Mouse (Mus musculus): Measurements from ENCODE around the gene Edn3. TPM values are rescaled to one million over a fixed set of nuclear protein-coding genes. Genes with fewer than 3 reads are reported as not detected.
A peak's percentile ranks its signal among the peaks of the same experiment; 100 is the strongest.

The Edn3 gene
- 2.5 and 4.3 TPM in 2 replicates for polyA plus RNA-seq (2012; rRNA removed)

DNA sequence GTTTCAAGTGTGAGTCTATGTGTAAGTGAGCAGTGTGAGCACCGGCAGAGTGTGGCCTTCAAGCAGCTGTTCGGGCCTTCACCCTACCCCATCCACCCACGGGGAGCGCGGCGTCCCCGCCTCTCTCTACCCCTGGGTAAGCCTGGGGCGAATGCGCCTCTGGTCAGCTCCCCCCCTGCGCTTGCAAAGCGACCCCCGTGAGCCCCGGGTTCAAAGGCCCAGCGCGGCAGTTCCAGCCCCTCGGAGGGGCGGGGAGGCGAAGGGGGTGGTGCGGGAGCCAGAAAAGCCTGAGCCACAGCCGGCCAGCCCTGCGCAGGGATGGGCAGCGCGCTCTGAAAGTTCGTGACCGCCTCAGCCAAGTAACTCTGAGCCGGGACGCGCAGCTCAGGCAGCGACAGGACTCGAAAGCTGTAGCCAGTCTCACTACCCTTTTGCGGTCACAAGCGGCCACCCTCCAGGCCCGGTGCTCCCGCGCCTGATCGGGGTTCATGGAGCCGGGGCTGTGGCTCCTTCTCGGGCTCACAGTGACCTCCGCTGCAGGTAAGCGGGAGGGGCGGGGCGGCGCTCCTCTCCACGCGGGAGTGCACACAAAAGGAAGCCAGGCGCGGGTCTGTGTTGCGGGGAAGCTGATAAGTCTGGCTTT is at the start of gene Edn3:
Edn3 (plus strand) TSS at position 141 of the 643 bp plus-strand sequence.
- TF ChIP-seq CTCF (IDR thresholded peaks at IDR 0.05; ENCODE audit: borderline replicate concordance, extremely low read depth, insufficient read depth, insufficient read length) (no peak), POLR2A (IDR thresholded peaks at IDR 0.05; ENCODE audit: borderline replicate concordance, extremely low read depth, insufficient read depth, insufficient read length, poor library complexity, severe bottlenecking) (no peak)
- DNase-seq (ENCODE audit: low read depth): no peak

- no peak for DNase-seq (ENCODE audit: low read depth)
- TF ChIP-seq POLR2A (IDR thresholded peaks at IDR 0.05; ENCODE audit: borderline replicate concordance, extremely low read depth, insufficient read depth, insufficient read length, poor library complexity, severe bottlenecking) (no peak), CTCF (IDR thresholded peaks at IDR 0.05; ENCODE audit: borderline replicate concordance, extremely low read depth, insufficient read depth, insufficient read length) (no peak)
These were observed 48.4 kb upstream of the Edn3 start for GRCm38 (mm10) chr2:174712043-174712442.

- DNase-seq (ENCODE audit: low read depth): no peak
- TF ChIP-seq CTCF (IDR thresholded peaks at IDR 0.05; ENCODE audit: borderline replicate concordance, extremely low read depth, insufficient read depth, insufficient read length) (no peak), POLR2A (IDR thresholded peaks at IDR 0.05; ENCODE audit: borderline replicate concordance, extremely low read depth, insufficient read depth, insufficient read length, poor library complexity, severe bottlenecking) (no peak)
These were observed 44.5 kb upstream of the Edn3 start for GRCm38 (mm10) chr2:174715938-174716337.

- TF ChIP-seq POLR2A (IDR thresholded peaks at IDR 0.05; ENCODE audit: borderline replicate concordance, extremely low read depth, insufficient read depth, insufficient read length, poor library complexity, severe bottlenecking) (no peak), CTCF (IDR thresholded peaks at IDR 0.05; ENCODE audit: borderline replicate concordance, extremely low read depth, insufficient read depth, insufficient read length) (no peak)
- no peak for DNase-seq (ENCODE audit: low read depth)
These were observed 42.6 kb upstream of the Edn3 start for GRCm38 (mm10) chr2:174717857-174718256.

DNA sequence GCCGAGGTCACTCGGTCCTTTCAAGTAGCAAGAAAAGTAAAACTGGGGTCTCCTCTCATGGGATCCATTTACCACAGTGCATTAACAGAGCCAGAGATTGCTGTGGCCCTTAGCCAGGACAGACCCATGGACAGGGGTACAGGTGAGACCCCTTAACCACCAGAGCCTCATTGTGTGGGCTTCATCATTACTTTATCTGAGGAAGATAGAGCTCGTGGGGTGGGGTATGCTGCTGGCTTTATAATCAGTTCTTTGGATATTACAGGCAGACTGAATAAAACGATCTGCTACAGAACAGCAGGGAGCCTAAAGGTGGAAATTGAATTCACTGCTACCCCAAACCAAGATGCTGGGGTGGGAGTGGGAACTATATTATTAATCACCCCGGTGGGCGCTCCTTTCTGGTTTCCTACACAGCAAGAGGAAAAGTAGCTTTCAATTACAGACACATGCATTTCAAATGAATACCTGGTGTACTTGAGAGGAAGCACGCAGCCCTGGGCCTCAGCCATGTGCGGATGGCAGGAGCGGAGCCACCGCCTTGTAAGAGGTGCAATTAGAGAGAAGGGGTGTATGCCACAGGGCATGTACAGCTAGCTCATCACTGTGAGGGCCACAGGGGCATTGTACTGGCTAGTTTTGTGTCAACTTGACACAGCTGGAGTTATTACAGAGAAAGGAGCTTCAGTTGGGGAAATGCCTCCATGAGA is 33.1 kb upstream of the Edn3 start:
- DNase-seq (ENCODE audit: low read depth): peak; percentile 45

DNA sequence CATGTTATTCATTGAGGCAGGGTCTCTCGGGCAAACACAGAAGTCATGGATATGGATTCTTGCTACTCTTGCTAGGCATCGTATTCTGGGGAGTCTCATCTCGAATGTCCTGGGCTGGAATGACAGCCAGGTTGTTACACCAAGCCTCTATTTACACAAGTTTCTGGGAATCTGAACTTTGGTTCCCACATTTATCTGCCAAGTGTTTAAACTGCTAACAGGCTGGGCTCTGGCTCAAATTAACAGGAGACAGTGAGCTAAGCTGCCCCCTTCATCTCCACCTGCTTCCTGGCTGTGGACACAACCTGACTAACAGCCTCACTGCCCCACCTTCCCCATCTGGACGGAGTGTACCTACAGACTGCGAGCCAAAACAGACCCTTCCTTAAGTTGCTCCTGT is 28.5 kb upstream of the Edn3 start:
- no peak for DNase-seq (ENCODE audit: low read depth)
- TF ChIP-seq POLR2A (IDR thresholded peaks at IDR 0.05; ENCODE audit: borderline replicate concordance, extremely low read depth, insufficient read depth, insufficient read length, poor library complexity, severe bottlenecking): no peak

More for the DNA sequence above, 33.1 kb upstream of the Edn3 start:
- TF ChIP-seq CTCF (IDR thresholded peaks at IDR 0.05; ENCODE audit: borderline replicate concordance, extremely low read depth, insufficient read depth, insufficient read length) (no peak), POLR2A (IDR thresholded peaks at IDR 0.05; ENCODE audit: borderline replicate concordance, extremely low read depth, insufficient read depth, insufficient read length, poor library complexity, severe bottlenecking) (no peak)

GRCm38 (mm10) chr2:174735270-174735669 is 25.1 kb upstream of the Edn3 start:
- DNase-seq (ENCODE audit: low read depth): no peak
- no peak for TF ChIP-seq CTCF (IDR thresholded peaks at IDR 0.05; ENCODE audit: borderline replicate concordance, extremely low read depth, insufficient read depth, insufficient read length)
- TF ChIP-seq POLR2A (IDR thresholded peaks at IDR 0.05; ENCODE audit: borderline replicate concordance, extremely low read depth, insufficient read depth, insufficient read length, poor library complexity, severe bottlenecking): no peak

GRCm38 (mm10) chr2:174747182-174747581 is 13.2 kb upstream of the Edn3 start:
- no peak for DNase-seq (ENCODE audit: low read depth)
- TF ChIP-seq POLR2A (IDR thresholded peaks at IDR 0.05; ENCODE audit: borderline replicate concordance, extremely low read depth, insufficient read depth, insufficient read length, poor library complexity, severe bottlenecking) (no peak), CTCF (IDR thresholded peaks at IDR 0.05; ENCODE audit: borderline replicate concordance, extremely low read depth, insufficient read depth, insufficient read length) (no peak)

- TF ChIP-seq CTCF (IDR thresholded peaks at IDR 0.05; ENCODE audit: borderline replicate concordance, extremely low read depth, insufficient read depth, insufficient read length): no peak
- no peak for TF ChIP-seq POLR2A (IDR thresholded peaks at IDR 0.05; ENCODE audit: borderline replicate concordance, extremely low read depth, insufficient read depth, insufficient read length, poor library complexity, severe bottlenecking)
- DNase-seq (ENCODE audit: low read depth): no peak
These were observed 12.0 kb upstream of the Edn3 start for GRCm38 (mm10) chr2:174748381-174748780.

DNA sequence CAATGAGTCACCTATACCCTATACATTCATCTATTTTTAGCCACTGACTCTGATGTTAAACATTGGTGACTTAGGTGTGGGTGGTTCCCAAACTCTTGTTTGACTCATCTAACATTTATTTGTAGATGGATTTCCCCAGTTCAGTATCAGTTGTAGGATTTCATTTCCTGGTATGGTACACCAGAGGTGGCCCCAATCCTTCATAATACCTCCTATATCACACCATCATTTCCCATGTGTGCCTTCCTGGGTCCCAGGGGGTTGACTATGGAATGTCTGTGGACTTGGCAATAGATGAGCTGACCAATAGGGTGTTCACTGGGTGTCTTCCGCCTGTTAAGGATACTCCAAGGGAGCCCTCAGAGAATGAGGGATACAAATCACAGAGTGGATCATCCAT is 7.2 kb upstream of the Edn3 start:
- TF ChIP-seq POLR2A (IDR thresholded peaks at IDR 0.05; ENCODE audit: borderline replicate concordance, extremely low read depth, insufficient read depth, insufficient read length, poor library complexity, severe bottlenecking) (no peak), CTCF (IDR thresholded peaks at IDR 0.05; ENCODE audit: borderline replicate concordance, extremely low read depth, insufficient read depth, insufficient read length) (no peak)
- DNase-seq (ENCODE audit: low read depth): no peak

DNA sequence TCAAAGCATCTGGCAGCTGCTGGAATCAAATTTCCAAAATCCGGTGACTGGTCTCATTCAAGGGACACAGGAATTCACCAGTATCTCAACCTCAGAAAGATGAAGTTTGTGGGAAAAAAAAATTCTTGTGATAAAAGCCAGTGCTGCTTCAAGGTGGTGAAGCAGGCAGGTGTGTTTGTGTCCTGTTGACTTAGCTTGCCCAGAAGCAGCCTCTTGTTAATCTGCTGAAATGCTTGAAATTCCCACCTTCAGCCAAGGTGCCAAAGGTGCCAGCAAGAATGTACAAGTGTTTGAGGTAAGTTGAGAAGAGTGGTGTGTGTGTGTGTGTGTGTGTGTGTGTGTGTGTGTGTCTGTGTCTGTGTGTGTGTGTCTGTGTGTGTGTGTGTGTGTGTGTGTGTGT is 6.2 kb upstream of the Edn3 start:
- no peak for DNase-seq (ENCODE audit: low read depth)

DNA sequence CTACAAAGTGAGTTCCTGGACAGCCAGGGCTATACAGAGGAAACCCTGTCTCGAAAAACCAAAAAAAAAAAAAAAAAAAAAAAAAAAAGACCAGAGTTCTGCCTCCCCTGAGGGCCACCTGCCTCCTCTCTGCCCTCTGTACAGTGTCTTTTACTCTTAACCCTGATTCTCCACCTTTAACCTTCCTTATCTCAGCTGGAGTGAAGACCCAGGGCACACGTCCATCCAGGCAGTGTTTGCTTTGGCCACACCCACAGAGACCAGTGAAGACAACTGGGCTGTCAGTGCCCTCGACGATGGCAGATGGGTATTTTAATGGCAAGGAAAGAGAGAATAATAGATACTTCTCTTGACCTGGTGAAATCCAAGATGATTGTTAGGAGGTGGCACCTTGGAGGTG is 1.2 kb upstream of the Edn3 start:
- TF ChIP-seq POLR2A (IDR thresholded peaks at IDR 0.05; ENCODE audit: borderline replicate concordance, extremely low read depth, insufficient read depth, insufficient read length, poor library complexity, severe bottlenecking): no peak
- no peak for TF ChIP-seq CTCF (IDR thresholded peaks at IDR 0.05; ENCODE audit: borderline replicate concordance, extremely low read depth, insufficient read depth, insufficient read length)
- no peak for DNase-seq (ENCODE audit: low read depth)

More for the DNA sequence above, 6.2 kb upstream of the Edn3 start:
- TF ChIP-seq CTCF (IDR thresholded peaks at IDR 0.05; ENCODE audit: borderline replicate concordance, extremely low read depth, insufficient read depth, insufficient read length) (no peak), POLR2A (IDR thresholded peaks at IDR 0.05; ENCODE audit: borderline replicate concordance, extremely low read depth, insufficient read depth, insufficient read length, poor library complexity, severe bottlenecking) (no peak)

All from brain, embryonic 14.5 days (tissue).